Comparison of ENCODE assay signal across 20 mouse cellular contexts in genomic region chr5:138657407-138657806, GRCm38 (mm10). TPM values are rescaled to one million over a fixed set of nuclear protein-coding genes. Genes with fewer than 3 reads are reported as not detected.
DNase-seq lines count a peak whose midpoint lies in the region; ATAC-seq and TF ChIP-seq lines count a peak whose summit lies in the region.
"Had no signal": no experiment of that assay in that cellular context is flagged by ENCODE, and none has a peak within 500 bp of the region (broad histone marks: within the 10 kb centered on the region; RNA-seq: fewer than 3 reads in every experiment).

No protein-coding gene starts in this region.

- no peak overlapping the region for H3K4me2 ChIP-seq in hindbrain, embryonic 16.5 days (ENCODE audit: low read length)
- H3K4me2 ChIP-seq in hindbrain, embryonic 14.5 days (replicated peaks), result no peak overlapping the region
- H3K4me2 ChIP-seq in midbrain, embryonic 13.5 days (replicated peaks), result no peak overlapping the region
- no peak overlapping the region for H3K4me2 ChIP-seq in midbrain, embryonic 14.5 days (ENCODE audit: low read length)
- H3K4me2 ChIP-seq: embryonic facial prominence, embryonic 15.5 days; heart, embryonic 15.5 days; hindbrain, embryonic 12.5 days; intestine, embryonic 15.5 days; liver, embryonic 13.5 days; lung, embryonic 14.5 days; midbrain, embryonic 12.5 days had no signal

- H3K4me3 ChIP-seq in hindbrain, embryonic 16.5 days (ENCODE audit: low read length), result no peak overlapping the region
- H3K4me3 ChIP-seq in hindbrain, embryonic 14.5 days (replicated peaks; ENCODE audit: low read length), result no peak overlapping the region
- H3K4me3 ChIP-seq in midbrain, embryonic 13.5 days (replicated peaks), result no peak overlapping the region
- H3K4me3 ChIP-seq in midbrain, embryonic 14.5 days (replicated peaks; ENCODE audit: low read depth, low read length), result no peak overlapping the region
- H3K4me3 ChIP-seq in MEL (ENCODE audit: control insufficient read depth in 1 of 2, insufficient read depth in 1 of 2, low read depth in 2 of 2, low read length in 2 of 2), result no peak overlapping the region
- no peak overlapping the region for H3K4me3 ChIP-seq in lung, adult 2 months (replicated peaks; ENCODE audit: extremely low read depth, low read depth, low read length)
- H3K4me3 ChIP-seq: embryonic facial prominence, embryonic 10.5 days; embryonic facial prominence, embryonic 15.5 days; gastrocnemius, adult 2 months; heart, adult 2 months; heart, embryonic 15.5 days; hindbrain, embryonic 12.5 days; intestine, embryonic 15.5 days; liver, embryonic 13.5 days; midbrain, embryonic 12.5 days had no signal

- no peak for TF ChIP-seq RAD21 in MEL (IDR thresholded peaks at IDR 0.05; ENCODE audit: low read depth, low read length)

- TF ChIP-seq POLR2A in MEL (IDR thresholded peaks at IDR 0.05; ENCODE audit: control insufficient read depth in 1 of 2, insufficient read depth in 1 of 2, low read depth in 1 of 2, low read length in 2 of 2, poor library complexity in 1 of 2), result no peak
- no peak for TF ChIP-seq POLR2A in lung, adult 2 months (IDR thresholded peaks at IDR 0.05; ENCODE audit: borderline replicate concordance, extremely low read depth, low read depth, low read length)

- TF ChIP-seq CTCF in MEL (IDR thresholded peaks at IDR 0.05 in 2 of 3, conservative IDR thresholded peaks at IDR 0.05 in 1 of 3; ENCODE audit: control insufficient read depth in 1 of 3, insufficient read depth in 1 of 3, low read depth in 2 of 3, low read length in 3 of 3, poor library complexity in 1 of 3, severe bottlenecking in 1 of 3), result no peak
- TF ChIP-seq CTCF in lung, adult 2 months (IDR thresholded peaks at IDR 0.05; ENCODE audit: insufficient read depth, low read length), result no peak

- no peak for TF ChIP-seq EP300 in MEL (IDR thresholded peaks at IDR 0.05; ENCODE audit: low read depth in 1 of 2, low read length in 2 of 2)

- peak; percentile 68; the same call in 1 of the 2 replicates for ATAC-seq in hindbrain, embryonic 16.5 days
- ATAC-seq in hindbrain, embryonic 14.5 days (ENCODE audit: low FRiP score), result no peak
- ATAC-seq in midbrain, embryonic 13.5 days, result peak; percentile 45; the same call in 1 of the 2 replicates
- ATAC-seq in midbrain, embryonic 14.5 days (ENCODE audit: low FRiP score, low TSS enrichment), result no peak
- 0 out of 2 replicates have a peak, but pooled peaks have one; percentile 33 for ATAC-seq in erythroblast, adult 5-6 weeks (replicated peaks; ENCODE audit: low FRiP score, poor library complexity, severe bottlenecking)

- H3K79me2 ChIP-seq in MEL (ENCODE audit: control insufficient read depth, insufficient read depth, low read length, poor library complexity), result no peaks in the 10 kb centered on the region

- no peaks in the 10 kb centered on the region for H3K27me3 ChIP-seq in hindbrain, embryonic 16.5 days (replicated peaks; ENCODE audit: control insufficient read depth, insufficient read depth, low read length)
- H3K27me3 ChIP-seq in hindbrain, embryonic 14.5 days (ENCODE audit: control insufficient read depth, insufficient read depth, low read length), result no peaks in the 10 kb centered on the region
- no peaks in the 10 kb centered on the region for H3K27me3 ChIP-seq in midbrain, embryonic 13.5 days
- H3K27me3 ChIP-seq in midbrain, embryonic 14.5 days (ENCODE audit: control insufficient read depth, insufficient read depth, low read length), result no peaks in the 10 kb centered on the region
- H3K27me3 ChIP-seq in MEL (ENCODE audit: control insufficient read depth in 1 of 2, insufficient read depth in 2 of 2, low read length in 2 of 2), result no peaks in the 10 kb centered on the region
- H3K27me3 ChIP-seq: CH12.LX; embryonic facial prominence, embryonic 15.5 days; heart, embryonic 15.5 days; hindbrain, embryonic 12.5 days; intestine, embryonic 15.5 days; liver, embryonic 13.5 days; midbrain, embryonic 12.5 days; Patski had no signal

- no peak for DNase-seq in hindbrain, embryonic 14.5 days (ENCODE audit: low spot score)
- no peak for DNase-seq in midbrain, embryonic 14.5 days
- peak; percentile 19 for DNase-seq in MEL (ENCODE audit: low read depth, low spot score)
- no peak for DNase-seq in lung, adult 2 months

- WGBS in hindbrain, embryonic 16.5 days, result 92% methylated on average over 3 of the region's 3 CpGs
- WGBS in hindbrain, embryonic 14.5 days, result 96% methylated on average over 3 of the region's 3 CpGs
- 88% methylated on average over 3 of the region's 3 CpGs for WGBS in midbrain, embryonic 13.5 days
- 96% methylated on average over 3 of the region's 3 CpGs for WGBS in midbrain, embryonic 14.5 days
- 88% methylated on average over 3 of the region's 3 CpGs for WGBS in lung, adult 2 months

- H3K27ac ChIP-seq in hindbrain, embryonic 16.5 days (ENCODE audit: low read depth, low read length), result no peak overlapping the region
- no peak overlapping the region for H3K27ac ChIP-seq in hindbrain, embryonic 14.5 days
- H3K27ac ChIP-seq in midbrain, embryonic 13.5 days, result no peak overlapping the region
- no peak overlapping the region for H3K27ac ChIP-seq in midbrain, embryonic 14.5 days (replicated peaks; ENCODE audit: low read depth, low read length)
- no peak overlapping the region for H3K27ac ChIP-seq in MEL (ENCODE audit: control insufficient read depth, low read depth, low read length)
- H3K27ac ChIP-seq: embryonic facial prominence, embryonic 10.5 days; embryonic facial prominence, embryonic 15.5 days; gastrocnemius, adult 2 months; heart, adult 2 months; heart, embryonic 15.5 days; hindbrain, embryonic 12.5 days; intestine, embryonic 15.5 days; kidney, postnatal 0 days; liver, embryonic 13.5 days; midbrain, embryonic 12.5 days had no signal

- H3K4me1 ChIP-seq in hindbrain, embryonic 16.5 days (ENCODE audit: control insufficient read depth, insufficient read depth, low read depth, low read length), result no peaks in the 10 kb centered on the region
- no peaks in the 10 kb centered on the region for H3K4me1 ChIP-seq in hindbrain, embryonic 14.5 days (replicated peaks; ENCODE audit: control insufficient read depth, insufficient read depth, low read length)
- H3K4me1 ChIP-seq in midbrain, embryonic 13.5 days (replicated peaks), result no peaks in the 10 kb centered on the region
- H3K4me1 ChIP-seq in midbrain, embryonic 14.5 days (ENCODE audit: control insufficient read depth, insufficient read depth, low read length), result no peaks in the 10 kb centered on the region
- H3K4me1 ChIP-seq in MEL (ENCODE audit: control insufficient read depth in 1 of 2, insufficient read depth in 2 of 2, low read length in 2 of 2), result no peaks in the 10 kb centered on the region
- no peaks in the 10 kb centered on the region for H3K4me1 ChIP-seq in lung, adult 2 months (ENCODE audit: control insufficient read depth, insufficient read depth, low read length)
- H3K4me1 ChIP-seq: embryonic facial prominence, embryonic 10.5 days; embryonic facial prominence, embryonic 15.5 days; heart, embryonic 15.5 days; hindbrain, embryonic 12.5 days; intestine, embryonic 15.5 days; liver, embryonic 13.5 days; midbrain, embryonic 12.5 days had no signal

- H3K9ac ChIP-seq in hindbrain, embryonic 16.5 days (ENCODE audit: low read depth, low read length), result no peak overlapping the region
- H3K9ac ChIP-seq in hindbrain, embryonic 14.5 days, result no peak overlapping the region
- no peak overlapping the region for H3K9ac ChIP-seq in midbrain, embryonic 13.5 days (replicated peaks)
- H3K9ac ChIP-seq in midbrain, embryonic 14.5 days (replicated peaks; ENCODE audit: low read length), result no peak overlapping the region
- H3K9ac ChIP-seq in MEL (ENCODE audit: control insufficient read depth, low read depth, low read length, poor library complexity, severe bottlenecking), result no peak overlapping the region
- H3K9ac ChIP-seq: embryonic facial prominence, embryonic 15.5 days; heart, embryonic 15.5 days; hindbrain, embryonic 12.5 days; intestine, embryonic 15.5 days; liver, embryonic 13.5 days; lung, embryonic 14.5 days; midbrain, embryonic 12.5 days had no signal

- no peaks in the 10 kb centered on the region; the same call in 1 of the 2 replicates for H3K36me3 ChIP-seq in hindbrain, embryonic 16.5 days (ENCODE audit: control insufficient read depth, insufficient read depth, low read length)
- no peaks in the 10 kb centered on the region for H3K36me3 ChIP-seq in hindbrain, embryonic 14.5 days (replicated peaks; ENCODE audit: control insufficient read depth, insufficient read depth)
- H3K36me3 ChIP-seq in midbrain, embryonic 13.5 days, result no peaks in the 10 kb centered on the region
- H3K36me3 ChIP-seq in midbrain, embryonic 14.5 days (ENCODE audit: control insufficient read depth, insufficient read depth, low read length), result no peaks in the 10 kb centered on the region
- no peaks in the 10 kb centered on the region for H3K36me3 ChIP-seq in MEL (ENCODE audit: control insufficient read depth in 1 of 2, insufficient read depth in 2 of 2, low read length in 2 of 2)
- H3K36me3 ChIP-seq: embryonic facial prominence, embryonic 10.5 days; embryonic facial prominence, embryonic 15.5 days; heart, embryonic 15.5 days; hindbrain, embryonic 12.5 days; intestine, embryonic 15.5 days; liver, embryonic 13.5 days; midbrain, embryonic 12.5 days had no signal

- H3K9me3 ChIP-seq in hindbrain, embryonic 16.5 days (ENCODE audit: control insufficient read depth, low read length), result no peaks in the 10 kb centered on the region
- H3K9me3 ChIP-seq in hindbrain, embryonic 14.5 days (ENCODE audit: control insufficient read depth, low read length), result no peaks in the 10 kb centered on the region
- no peaks in the 10 kb centered on the region for H3K9me3 ChIP-seq in midbrain, embryonic 13.5 days
- H3K9me3 ChIP-seq in midbrain, embryonic 14.5 days (ENCODE audit: control insufficient read depth, low read length), result no peaks in the 10 kb centered on the region
- H3K9me3 ChIP-seq in MEL (replicated peaks; ENCODE audit: insufficient read depth, low read length), result no peaks in the 10 kb centered on the region
- H3K9me3 ChIP-seq: embryonic facial prominence, embryonic 10.5 days; embryonic facial prominence, embryonic 15.5 days; heart, embryonic 15.5 days; hindbrain, embryonic 12.5 days; intestine, embryonic 15.5 days; liver, embryonic 13.5 days; midbrain, embryonic 12.5 days had no signal

RNA-seq across cellular contexts. Expression of gene A430033K04Rik, which starts 34.7 kb away (rescaled TPM):
- 19.2 and 20.6 TPM in 2 replicates for polyA plus RNA-seq in hindbrain, embryonic 16.5 days (2015; fragmentation: Nextera tagmentation; extraction: Ambion mirVana)
- polyA plus RNA-seq in hindbrain, embryonic 14.5 days (2014; fragmentation: Nextera tagmentation; extraction: Ambion mirVana), result 20.0 and 20.7 TPM in 2 replicates
- 22.7 and 24.4 TPM in 2 replicates for polyA plus RNA-seq in midbrain, embryonic 13.5 days (2015; fragmentation: Nextera tagmentation; extraction: Ambion mirVana)
- 17.4 and 22.6 TPM in 2 replicates for polyA plus RNA-seq in midbrain, embryonic 14.5 days (2014; fragmentation: Nextera tagmentation; extraction: Ambion mirVana)
- 2.6 and 3.0 TPM in 2 replicates for total RNA-seq in MEL (2012; rRNA removed)
- 1 to 10 TPM in 1 of 2 experiments, not detected in 1; 2.1 TPM for polyA plus RNA-seq in MEL (2012; ENCODE audit: insufficient read depth in 1 of 2, insufficient read length in 2 of 2, low read depth in 1 of 2, low replicate concordance in 2 of 2, missing spikeins in 1 of 2)
- total RNA-seq in erythroblast, adult 5-6 weeks (2015; ENCODE audit: low replicate concordance), result 1.3 and 4.4 TPM in 2 replicates
- 1.6 and 5.9 TPM in 2 replicates for total RNA-seq in erythroblast, adult 5-6 weeks (2017; ENCODE audit: low replicate concordance)
- 2.0 and 2.5 TPM in 2 replicates for polyA plus RNA-seq in lung, adult 2 months (2012; rRNA removed)

RNA-seq across cellular contexts. Expression of gene Zfp68, which starts 37.8 kb away (rescaled TPM):
- 65.2 and 69.4 TPM in 2 replicates for polyA plus RNA-seq in hindbrain, embryonic 16.5 days (2015; fragmentation: Nextera tagmentation; extraction: Ambion mirVana)
- 83.0 and 91.1 TPM in 2 replicates for polyA plus RNA-seq in hindbrain, embryonic 14.5 days (2014; fragmentation: Nextera tagmentation; extraction: Ambion mirVana)
- 91.2 and 95.3 TPM in 2 replicates for polyA plus RNA-seq in midbrain, embryonic 13.5 days (2015; fragmentation: Nextera tagmentation; extraction: Ambion mirVana)
- polyA plus RNA-seq in midbrain, embryonic 14.5 days (2014; fragmentation: Nextera tagmentation; extraction: Ambion mirVana), result 94.7 and 108 TPM in 2 replicates
- 13.3 and 15.8 TPM in 2 replicates for total RNA-seq in MEL (2012; rRNA removed)
- polyA plus RNA-seq in MEL (2012; ENCODE audit: insufficient read depth in 1 of 2, insufficient read length in 2 of 2, low read depth in 1 of 2, low replicate concordance in 2 of 2, missing spikeins in 1 of 2), result 10 to 100 TPM in 1 of 2 experiments, not detected in 1; 18.1 TPM
- total RNA-seq in erythroblast, adult 5-6 weeks (2015; ENCODE audit: low replicate concordance), result 6.3 and 17.1 TPM in 2 replicates
- 14.3 and 20.9 TPM in 2 replicates for total RNA-seq in erythroblast, adult 5-6 weeks (2017; ENCODE audit: low replicate concordance)
- polyA plus RNA-seq in lung, adult 2 months (2012; rRNA removed), result 6.3 and 8.2 TPM in 2 replicates

Comparison
In these comparisons a context has a peak if more than half of its experiments do, and no peak if none do; other contexts are left out.
1. ATAC-seq: peak in hindbrain, embryonic 16.5 days (single experiment), midbrain, embryonic 13.5 days (single experiment) and erythroblast, adult 5-6 weeks (single experiment); none in hindbrain, embryonic 14.5 days (single experiment) and midbrain, embryonic 14.5 days (single experiment).